Mouse (Mus musculus) lung, embryonic 16.5 days (tissue): ENCODE measurements at regions not wholly inside any gene's neighbourhood (a gene's known extent, or its start where the extent isn't known, plus 50 kb on each side); places are given as distances from the start of the nearest gene placed in this dataset.

Experiments used
- ATAC-seq: fragments of 200-750 bp; cut with Nextera tagmentation; 2 replicates; pipeline ENCODE4 v1.8.0; 2017; ENCODE audit warnings: low read depth, mild to moderate bottlenecking, moderate library complexity
- H3K27ac ChIP-seq: fragments of 300-500 bp; sonication (generic); 2 replicates; pipeline ENCODE4 v1.5.1; 2014; ENCODE audit warnings: mild to moderate bottlenecking, control low read depth, low read length
- H3K27me3 ChIP-seq: fragments of 300-500 bp; sonication (generic); 2 replicates; pipeline ENCODE4 v1.6.1; 2014; ENCODE audit warnings: low read depth, low read length, mixed read lengths; ENCODE audit not compliant: control insufficient read depth, insufficient read depth
- H3K36me3 ChIP-seq: fragments of 300-500 bp; sonication (generic); 2 replicates; pipeline ENCODE4 v1.6.1; 2014; ENCODE audit warnings: low read length; ENCODE audit not compliant: control insufficient read depth, insufficient read depth
- H3K4me1 ChIP-seq: fragments of 300-500 bp; sonication (generic); replicated peaks from 2 replicates; pipeline ENCODE4 v1.6.1; 2014; ENCODE audit warnings: low read length, mixed read lengths; ENCODE audit not compliant: control insufficient read depth, insufficient read depth
- H3K4me2 ChIP-seq: fragments of 300-500 bp; sonication (generic); 2 replicates; pipeline ENCODE4 v1.6.1; 2014; ENCODE audit warnings: low read depth, low read length, control low read depth
- H3K4me3 ChIP-seq: fragments of 300-500 bp; sonication (generic); 2 replicates; pipeline ENCODE4 v1.5.1; 2014; ENCODE audit warnings: mild to moderate bottlenecking, low read length, control low read depth
- H3K9ac ChIP-seq: fragments of 300-500 bp; sonication (generic); 2 replicates; pipeline ENCODE4 v1.6.1; 2014; ENCODE audit warnings: low read length, control low read depth
- H3K9me3 ChIP-seq: fragments of 300-500 bp; sonication (generic); 2 replicates; pipeline ENCODE4 v1.6.1; 2016; ENCODE audit warnings: low read length; ENCODE audit not compliant: control insufficient read depth
- WGBS: fragments of 180-500 bp; shearing (Covaris S2); extraction: QIAGEN DNeasy Blood & Tissue Kit; methylation state at CpG from one replicate; pipeline ENCODE4 v1.1.7; 2014; 5-methylcytosine and 5-hydroxymethylcytosine counted together

DNA sequence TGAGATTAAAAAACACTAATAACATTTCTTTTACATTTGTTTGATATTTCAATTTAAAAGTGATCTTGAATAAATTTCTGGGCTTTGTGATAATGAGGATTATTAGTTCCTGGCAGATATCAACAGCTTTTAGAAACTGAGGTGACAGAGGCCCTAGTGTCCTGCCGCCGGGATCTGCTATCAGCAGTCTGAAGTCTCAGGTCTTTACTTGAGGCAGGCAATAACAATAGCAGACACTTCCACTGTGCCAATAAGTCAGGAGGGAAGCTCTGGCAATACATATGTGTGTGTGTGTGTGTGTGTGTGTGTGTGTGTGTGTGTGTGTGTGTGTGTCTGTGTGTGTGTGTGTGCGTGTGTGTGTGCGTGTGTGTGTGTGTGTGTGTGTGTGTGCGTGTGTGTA lies 252.1 kb downstream of the Lipi start:
- no peak overlapping the region for H3K27ac ChIP-seq
- no peak for ATAC-seq
- no peaks in the 10 kb centered on the region for H3K4me1 ChIP-seq
- H3K4me2 ChIP-seq, result no peak overlapping the region
- no peak overlapping the region for H3K9ac ChIP-seq
- WGBS, result 63% methylated on average over 5 of the region's 5 CpGs
- H3K9me3 ChIP-seq, result no peaks in the 10 kb centered on the region
- no peaks in the 10 kb centered on the region for H3K36me3 ChIP-seq
- no peaks in the 10 kb centered on the region for H3K27me3 ChIP-seq
- no peak overlapping the region for H3K4me3 ChIP-seq

DNA sequence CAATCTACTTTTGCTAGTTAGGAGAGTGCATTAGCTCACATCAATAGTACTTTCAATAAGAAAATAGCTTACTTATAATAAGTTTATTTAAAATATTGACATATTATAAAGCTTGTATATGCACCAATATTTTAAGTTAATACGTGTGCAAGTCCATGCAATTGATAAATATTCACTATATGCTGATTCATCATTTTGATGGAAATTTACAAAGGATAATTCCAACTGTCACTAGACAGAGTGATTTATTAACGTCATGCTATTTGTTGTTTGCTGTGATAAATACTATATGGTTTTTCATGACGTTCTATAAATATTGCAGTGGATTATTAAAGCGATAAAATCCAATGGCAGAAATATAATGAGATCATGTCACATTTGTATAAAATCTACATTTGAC lies 253.0 kb downstream of the Lipi start:
- H3K4me2 ChIP-seq, result no peak overlapping the region
- ATAC-seq, result no peak
- no peaks in the 10 kb centered on the region for H3K27me3 ChIP-seq
- no peaks in the 10 kb centered on the region for H3K36me3 ChIP-seq
- H3K9ac ChIP-seq, result no peak overlapping the region
- H3K4me3 ChIP-seq, result no peak overlapping the region
- 75% methylated on average over 4 of the region's 4 CpGs for WGBS
- H3K4me1 ChIP-seq, result no peaks in the 10 kb centered on the region
- H3K27ac ChIP-seq, result no peak overlapping the region
- no peaks in the 10 kb centered on the region for H3K9me3 ChIP-seq

GRCm38 (mm10) chr16:75325296-75325695 lies 260.6 kb downstream of the Lipi start:
- no peaks in the 10 kb centered on the region for H3K27me3 ChIP-seq
- no peak overlapping the region for H3K9ac ChIP-seq
- no peak overlapping the region for H3K4me2 ChIP-seq
- H3K27ac ChIP-seq, result no peak overlapping the region
- no peaks in the 10 kb centered on the region for H3K4me1 ChIP-seq
- no peak overlapping the region for H3K4me3 ChIP-seq
- no peaks in the 10 kb centered on the region for H3K9me3 ChIP-seq
- no peak for ATAC-seq
- 90% methylated on average over 1 of the region's 1 CpGs for WGBS
- no peaks in the 10 kb centered on the region for H3K36me3 ChIP-seq

DNA sequence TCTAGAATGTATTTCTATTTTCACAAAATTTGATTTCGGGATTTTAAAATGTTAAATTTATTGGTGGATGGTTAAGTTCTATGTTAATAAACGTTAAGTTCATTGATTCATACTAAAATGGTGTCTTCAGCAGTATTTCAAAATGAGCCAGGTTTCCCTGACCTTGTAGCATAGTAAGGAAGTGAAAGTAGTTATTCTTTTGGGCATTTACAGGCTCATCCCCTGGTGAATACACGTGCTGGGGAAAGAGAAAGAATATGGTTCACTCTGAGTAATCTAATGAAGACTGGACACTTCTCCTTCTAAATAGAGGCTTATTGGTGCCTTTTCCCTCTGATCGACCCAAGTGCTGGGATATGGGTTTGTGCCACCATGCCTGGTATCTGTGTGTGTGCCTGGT lies 281.1 kb downstream of the Lipi start:
- Histone ChIP-seq H3K4me1 (no peaks in the 10 kb centered on the region), H3K27me3 (no peaks in the 10 kb centered on the region), H3K9me3 (no peaks in the 10 kb centered on the region), H3K27ac (no peak overlapping the region), H3K36me3 (no peaks in the 10 kb centered on the region), H3K4me2 (no peak overlapping the region), H3K9ac (no peak overlapping the region), H3K4me3 (no peak overlapping the region)
- no peak for ATAC-seq
- 69% methylated on average over 4 of the region's 4 CpGs for WGBS

DNA sequence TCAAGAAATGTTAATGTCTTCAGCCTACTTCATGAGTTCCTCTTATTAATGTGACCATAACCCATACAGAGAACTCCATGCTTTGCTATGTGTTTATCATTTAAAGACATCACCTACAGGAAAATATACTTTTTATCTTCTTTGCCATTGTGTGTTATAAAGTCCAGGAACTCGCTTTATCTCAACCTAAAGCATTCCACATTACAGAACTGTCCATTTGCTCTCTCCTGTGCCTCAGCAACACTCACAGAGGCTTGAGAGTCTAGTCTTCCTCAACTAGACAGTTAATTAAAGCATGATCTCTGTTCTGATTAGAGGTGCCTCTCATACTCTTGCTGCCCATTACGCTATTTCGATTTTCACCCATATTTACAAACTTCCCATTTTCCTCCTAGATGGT lies 288.4 kb downstream of the Lipi start:
- no peaks in the 10 kb centered on the region for H3K27me3 ChIP-seq
- ATAC-seq, result no peak
- no peaks in the 10 kb centered on the region for H3K4me1 ChIP-seq
- H3K4me3 ChIP-seq, result no peak overlapping the region
- H3K36me3 ChIP-seq, result no peaks in the 10 kb centered on the region
- no peak overlapping the region for H3K4me2 ChIP-seq
- no peaks in the 10 kb centered on the region for H3K9me3 ChIP-seq
- no peak overlapping the region for H3K27ac ChIP-seq
- no peak overlapping the region for H3K9ac ChIP-seq
- 88% methylated on average over 3 of the region's 3 CpGs for WGBS

GRCm38 (mm10) chr16:75292736-75293428 lies 293.0 kb downstream of the Lipi start:
- no peak overlapping the region for H3K4me3 ChIP-seq
- no peaks in the 10 kb centered on the region for H3K36me3 ChIP-seq
- H3K9me3 ChIP-seq, result no peaks in the 10 kb centered on the region
- no peaks in the 10 kb centered on the region for H3K4me1 ChIP-seq
- 62% methylated on average over 9 of the region's 9 CpGs for WGBS
- H3K9ac ChIP-seq, result no peak overlapping the region
- no peak for ATAC-seq
- H3K4me2 ChIP-seq, result no peak overlapping the region
- no peak overlapping the region for H3K27ac ChIP-seq
- H3K27me3 ChIP-seq, result no peaks in the 10 kb centered on the region

- Histone ChIP-seq H3K4me1 (no peaks in the 10 kb centered on the region), H3K27me3 (no peaks in the 10 kb centered on the region), H3K36me3 (no peaks in the 10 kb centered on the region), H3K9me3 (no peaks in the 10 kb centered on the region), H3K9ac (no peak overlapping the region), H3K4me2 (no peak overlapping the region), H3K27ac (no peak overlapping the region), H3K4me3 (no peak overlapping the region)
- ATAC-seq, result no peak
- WGBS, result 35% methylated on average over 4 of the region's 4 CpGs
Observed at GRCm38 (mm10) chr16:75291194-75291593, 294.7 kb downstream of the Lipi start.

DNA sequence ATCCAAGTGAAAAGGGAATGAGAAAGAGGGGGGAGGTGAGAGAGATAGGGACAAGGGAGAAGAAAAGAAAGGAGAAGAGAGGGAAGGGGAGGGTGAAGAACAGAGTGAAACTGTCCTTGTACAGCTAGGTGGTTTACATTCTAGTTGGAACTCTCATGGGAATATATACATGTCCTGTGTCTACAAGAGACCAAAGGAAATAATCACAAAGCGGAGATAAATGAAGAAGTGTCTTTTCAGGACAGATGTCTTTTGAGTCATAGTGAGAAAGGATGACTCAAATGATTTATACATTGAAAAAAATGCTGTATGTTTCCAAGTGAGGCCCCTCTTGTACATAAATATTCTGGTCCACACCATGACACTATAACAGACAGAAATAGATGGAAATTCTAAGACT lies 298.7 kb downstream of the Lipi start:
- H3K4me1 ChIP-seq, result no peaks in the 10 kb centered on the region
- H3K9me3 ChIP-seq, result no peaks in the 10 kb centered on the region
- H3K9ac ChIP-seq, result no peak overlapping the region
- no peak overlapping the region for H3K27ac ChIP-seq
- H3K4me3 ChIP-seq, result no peak overlapping the region
- H3K27me3 ChIP-seq, result no peaks in the 10 kb centered on the region
- no peak overlapping the region for H3K4me2 ChIP-seq
- no peaks in the 10 kb centered on the region for H3K36me3 ChIP-seq
- WGBS, result 77% methylated on average over 1 of the region's 1 CpGs
- ATAC-seq, result no peak

GRCm38 (mm10) chr16:75285811-75286210 lies 300.1 kb downstream of the Lipi start:
- H3K27me3 ChIP-seq, result no peaks in the 10 kb centered on the region
- H3K36me3 ChIP-seq, result no peaks in the 10 kb centered on the region
- no peak overlapping the region for H3K4me3 ChIP-seq
- H3K4me1 ChIP-seq, result no peaks in the 10 kb centered on the region
- H3K9ac ChIP-seq, result no peak overlapping the region
- no peak overlapping the region for H3K27ac ChIP-seq
- 72% methylated on average over 2 of the region's 2 CpGs for whole genome bisulfite sequencing
- no peak overlapping the region for H3K4me2 ChIP-seq
- ATAC-seq, result no peak
- no peaks in the 10 kb centered on the region for H3K9me3 ChIP-seq

GRCm38 (mm10) chr16:75263903-75264302 lies 322.0 kb downstream of the Lipi start:
- no peaks in the 10 kb centered on the region for H3K9me3 ChIP-seq
- 81% methylated on average over 6 of the region's 6 CpGs for WGBS
- no peaks in the 10 kb centered on the region for H3K4me1 ChIP-seq
- no peaks in the 10 kb centered on the region for H3K36me3 ChIP-seq
- H3K4me3 ChIP-seq, result no peak overlapping the region
- ATAC-seq, result no peak
- no peak overlapping the region for H3K9ac ChIP-seq
- no peak overlapping the region for H3K27ac ChIP-seq
- no peak overlapping the region for H3K4me2 ChIP-seq
- no peaks in the 10 kb centered on the region for H3K27me3 ChIP-seq
